In the genomic region with DNA sequence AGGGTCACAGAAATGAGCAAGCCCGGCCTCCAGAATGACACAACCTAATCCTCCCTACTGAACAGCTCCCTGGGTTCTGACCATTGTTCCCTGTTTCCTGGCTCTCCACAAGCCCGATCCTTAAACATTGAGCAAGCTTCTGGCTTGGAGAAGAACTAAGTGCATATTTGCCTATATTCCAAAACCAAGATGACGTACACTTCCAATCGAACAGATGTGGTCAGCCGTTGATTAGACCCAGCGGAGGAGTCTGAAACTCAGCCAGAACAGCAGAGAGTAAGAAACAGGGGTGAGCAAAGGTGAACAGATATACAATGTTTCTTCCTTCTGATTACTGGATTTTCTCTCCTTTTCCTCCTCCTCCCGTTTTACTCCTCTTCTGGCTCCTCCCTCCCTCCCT, we compare ENCODE assay signal across 12 mouse cellular contexts.
DNase-seq lines count a peak whose midpoint lies in the region; ATAC-seq and TF ChIP-seq lines count a peak whose summit lies in the region.
"Had no signal": no experiment of that assay in that cellular context is flagged by ENCODE, and none has a peak within 500 bp of the region (broad histone marks: within the 10 kb centered on the region; RNA-seq: fewer than 3 reads in every experiment).

No protein-coding gene starts in this region.

- H3K27ac ChIP-seq in kidney, embryonic 15.5 days = peak overlapping the region; percentile 24; the same call in 1 of the 2 replicates
- H3K27ac ChIP-seq in gastrocnemius, adult 2 months = peak overlapping the region; percentile 67
- H3K27ac ChIP-seq in midbrain, embryonic 13.5 days = no peak overlapping the region
- H3K27ac ChIP-seq: midbrain, embryonic 15.5 days had no signal

- intact Hi-C loops in gastrocnemius, adult 2 months (cut with DNase I) = no loop called here
- intact Hi-C loops in heart, postnatal 10 days (cut with DNase I) = no loop called here

- no peak overlapping the region for H3K4me3 ChIP-seq in kidney, embryonic 15.5 days (replicated peaks)
- no peak overlapping the region for H3K4me3 ChIP-seq in gastrocnemius, adult 2 months
- H3K4me3 ChIP-seq in midbrain, embryonic 13.5 days (replicated peaks) = no peak overlapping the region
- H3K4me3 ChIP-seq: midbrain, embryonic 15.5 days; neural tube, embryonic 13.5 days had no signal

- no peak; the same call in 1 of the 2 replicates for ATAC-seq in kidney, embryonic 15.5 days (replicated peaks; ENCODE audit: low FRiP score)
- no peak for ATAC-seq in midbrain, embryonic 13.5 days
- ATAC-seq: hindbrain, postnatal 0 days; midbrain, embryonic 15.5 days had no signal

- H3K9me3 ChIP-seq in kidney, embryonic 15.5 days (replicated peaks) = peaks cover 3% of the 10 kb centered on the region; the same call in 1 of the 2 replicates
- H3K9me3 ChIP-seq in midbrain, embryonic 13.5 days = peaks cover 4% of the 10 kb centered on the region; the same call in 1 of the 2 replicates
- H3K9me3 ChIP-seq: midbrain, embryonic 15.5 days had no signal

- H3K4me2 ChIP-seq in kidney, embryonic 15.5 days = no peak overlapping the region
- H3K4me2 ChIP-seq in midbrain, embryonic 13.5 days (replicated peaks) = no peak overlapping the region
- H3K4me2 ChIP-seq: midbrain, embryonic 15.5 days; neural tube, embryonic 13.5 days had no signal

- H3K27me3 ChIP-seq in kidney, embryonic 15.5 days = no peaks in the 10 kb centered on the region
- no peaks in the 10 kb centered on the region for H3K27me3 ChIP-seq in midbrain, embryonic 13.5 days
- H3K27me3 ChIP-seq: midbrain, embryonic 15.5 days; neural tube, embryonic 13.5 days had no signal

- H3K36me3 ChIP-seq in kidney, embryonic 15.5 days = no peaks in the 10 kb centered on the region
- no peaks in the 10 kb centered on the region for H3K36me3 ChIP-seq in midbrain, embryonic 13.5 days
- H3K36me3 ChIP-seq: midbrain, embryonic 15.5 days; neural tube, embryonic 13.5 days had no signal

- TF ChIP-seq CTCF in gastrocnemius, adult 2 months (IDR thresholded peaks at IDR 0.05) = no peak

- H3K9ac ChIP-seq in kidney, embryonic 15.5 days = no peak overlapping the region
- no peak overlapping the region for H3K9ac ChIP-seq in midbrain, embryonic 13.5 days (replicated peaks)
- H3K9ac ChIP-seq: midbrain, embryonic 15.5 days; neural tube, embryonic 13.5 days had no signal

- whole genome bisulfite sequencing in kidney, embryonic 15.5 days = 44% methylated on average over 7 of the region's 7 CpGs
- WGBS in midbrain, embryonic 13.5 days = 73% methylated on average over 7 of the region's 7 CpGs

- peaks cover 39% of the 10 kb centered on the region for H3K4me1 ChIP-seq in kidney, embryonic 15.5 days
- peaks cover 14% of the 10 kb centered on the region for H3K4me1 ChIP-seq in midbrain, embryonic 13.5 days (replicated peaks)

- DNase-seq in kidney, adult 18-20 months = no peak
- DNase-seq in 3T3-L1 (ENCODE audit: low read depth, low spot score) = peak; percentile 36
- peak; percentile 39 for DNase-seq in gastrocnemius, adult 2 months
- peak; percentile 39 to 63 for DNase-seq in heart, postnatal 10 days
- DNase-seq in layer of hippocampus, adult 8-10 months (ENCODE audit: low spot score in 2 of 2) = no peak
- DNase-seq in adrenal gland, postnatal 14 days = no peak
- DNase-seq: right cerebral cortex, adult 18-20 months had no signal

Comparison
In these comparisons a context has a peak if more than half of its experiments do, and no peak if none do; other contexts are left out.
1. DNase-seq: peak in 3T3-L1 (single experiment), gastrocnemius, adult 2 months (single experiment) and heart, postnatal 10 days (2 of 2); none in kidney, adult 18-20 months (single experiment), layer of hippocampus, adult 8-10 months (0 of 2) and adrenal gland, postnatal 14 days (single experiment).